Mouse (Mus musculus): ENCODE data around the gene Olfr67. TPM values are rescaled to one million over a fixed set of nuclear protein-coding genes. Genes with fewer than 3 reads are reported as not detected.
"Not testable (repeated sequence)": the region's sequence is repeated elsewhere in the genome, so short reads cannot be mapped to it uniquely, and the experiment has no call there.

Gene Olfr67
- polyA plus RNA-seq, 1 experiment from 2014 or later, result not detected

DNA sequence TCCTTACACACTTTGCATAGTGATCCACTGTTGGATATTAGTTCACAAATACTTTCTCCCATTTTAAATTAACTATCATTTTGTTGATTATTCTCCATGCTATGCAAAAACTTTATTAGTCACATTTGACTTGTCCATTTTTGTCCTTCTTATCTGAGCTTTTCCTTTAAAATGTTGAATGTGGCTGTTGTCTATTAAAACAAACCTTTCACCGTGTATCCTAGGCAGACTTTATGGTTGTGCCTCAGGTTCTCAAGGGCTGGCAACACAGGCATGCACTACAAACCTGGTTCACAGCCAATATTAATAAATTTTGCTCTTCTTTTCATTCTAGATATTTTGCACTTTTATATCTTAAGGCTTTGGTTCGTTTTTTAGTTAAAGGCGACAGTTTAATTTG, 19.1 kb upstream of the Olfr67 start:
- 86% methylated on average over 3 of the region's 3 CpGs for WGBS
- H3K36me3 ChIP-seq, result no peaks in the 10 kb centered on the region

DNA sequence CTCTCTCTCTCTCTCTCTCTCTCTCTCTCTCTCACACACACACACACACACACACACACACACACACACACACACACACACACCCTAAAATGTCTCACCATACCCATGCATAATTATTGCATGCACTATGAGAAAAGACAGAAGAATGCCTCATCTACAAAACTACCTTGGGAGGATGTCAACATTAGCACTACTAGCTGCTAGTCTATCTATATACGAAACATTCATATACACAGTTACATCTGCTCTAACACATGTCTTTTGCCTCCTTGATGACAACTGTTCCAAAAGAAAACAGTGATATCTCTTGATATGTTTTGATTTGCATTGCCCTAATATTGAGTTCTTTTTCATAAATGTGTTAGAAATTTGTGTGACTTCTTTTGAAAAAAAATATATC, 18.7 kb upstream of the Olfr67 start:
- no peak overlapping the region for H3K4me2 ChIP-seq
- no peaks in the 10 kb centered on the region for H3K27me3 ChIP-seq
- H3K36me3 ChIP-seq, result no peaks in the 10 kb centered on the region
- WGBS, result 81% methylated on average over 1 of the region's 1 CpGs
- no peak overlapping the region for H3K4me3 ChIP-seq (replicated peaks)
- H3K4me1 ChIP-seq, result no peaks in the 10 kb centered on the region
- H3K9ac ChIP-seq, result no peak overlapping the region
- H3K9me3 ChIP-seq (replicated peaks), result no peaks in the 10 kb centered on the region
- no peak overlapping the region for H3K27ac ChIP-seq
- no peak for ATAC-seq (replicated peaks; ENCODE audit: low FRiP score)

More for the DNA sequence above, 19.1 kb upstream of the Olfr67 start:
- no peak overlapping the region for H3K9ac ChIP-seq
- H3K27me3 ChIP-seq, result no peaks in the 10 kb centered on the region
- no peak overlapping the region for H3K4me3 ChIP-seq (replicated peaks)
- no peak overlapping the region for H3K27ac ChIP-seq
- no peak for ATAC-seq (replicated peaks; ENCODE audit: low FRiP score)
- H3K4me1 ChIP-seq, result no peaks in the 10 kb centered on the region
- no peak overlapping the region for H3K4me2 ChIP-seq
- H3K9me3 ChIP-seq (replicated peaks), result no peaks in the 10 kb centered on the region

DNA sequence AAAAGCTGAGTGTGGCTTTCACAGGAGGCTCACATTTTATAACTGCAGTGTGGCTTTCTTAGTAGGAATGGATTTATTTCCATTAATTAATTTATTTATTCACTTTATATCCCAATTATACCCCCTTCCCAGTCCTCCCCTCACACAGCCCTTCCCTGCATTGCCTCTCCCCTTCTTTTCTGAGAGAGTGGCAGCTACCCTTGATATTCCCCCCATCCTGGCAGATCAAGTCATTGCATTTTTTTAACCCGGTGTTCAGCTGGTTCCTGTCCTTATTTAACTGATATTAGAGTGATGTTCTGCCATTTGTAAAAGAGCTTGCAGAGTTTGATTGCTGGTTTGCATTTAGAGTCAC, 18.2 kb upstream of the Olfr67 start:
- no peak overlapping the region for H3K27ac ChIP-seq
- no peaks in the 10 kb centered on the region for H3K4me1 ChIP-seq
- H3K9ac ChIP-seq, result no peak overlapping the region
- H3K4me2 ChIP-seq, result no peak overlapping the region
- no peaks in the 10 kb centered on the region for H3K27me3 ChIP-seq
- no peak for ATAC-seq (replicated peaks; ENCODE audit: low FRiP score)
- no peaks in the 10 kb centered on the region for H3K9me3 ChIP-seq (replicated peaks)
- H3K36me3 ChIP-seq, result no peaks in the 10 kb centered on the region
- H3K4me3 ChIP-seq (replicated peaks), result no peak overlapping the region
- 65% methylated on average over 1 of the region's 1 CpGs for WGBS

DNA sequence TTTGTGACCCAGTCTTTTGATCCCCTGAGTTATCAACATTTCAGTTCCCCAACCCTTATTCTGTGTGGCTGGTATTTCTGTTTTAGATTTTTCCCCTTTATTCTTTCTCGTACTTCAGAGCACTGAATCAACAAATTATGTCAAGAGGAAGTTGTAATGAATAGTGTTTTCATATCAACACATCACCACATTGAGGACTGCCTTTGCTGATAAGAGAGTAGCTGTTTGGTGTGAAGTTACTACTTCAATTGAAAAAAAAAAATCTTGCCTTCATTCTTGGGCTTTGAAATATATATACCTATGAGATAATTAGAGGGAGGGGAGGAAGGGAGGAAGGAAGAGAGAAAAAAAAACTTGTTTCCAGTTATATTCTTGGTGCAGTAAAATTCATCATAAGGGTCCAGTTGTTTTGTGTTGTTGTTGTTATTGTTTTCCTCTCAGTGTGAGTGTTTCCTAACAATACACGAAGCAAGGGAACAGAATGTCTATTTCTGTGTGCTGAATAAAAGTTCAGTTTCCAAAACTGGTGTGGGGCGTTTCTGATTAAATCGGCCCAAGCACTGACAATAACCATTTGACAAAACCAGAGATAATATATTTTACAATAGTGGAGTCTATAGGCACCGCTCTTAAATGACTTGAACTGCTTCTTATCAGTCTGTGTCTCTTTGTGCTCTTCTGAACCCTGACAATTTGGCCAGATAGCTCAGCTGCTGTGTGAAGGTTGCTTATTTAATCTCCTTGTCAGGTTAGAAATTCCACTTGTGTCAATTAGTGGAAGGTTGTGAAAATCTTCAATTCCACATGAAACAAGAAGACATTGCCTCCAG, 17.6 kb upstream of the Olfr67 start:
- Histone ChIP-seq H3K4me3 (replicated peaks) (no peak overlapping the region), H3K9ac (no peak overlapping the region), H3K9me3 (replicated peaks) (no peaks in the 10 kb centered on the region), H3K4me1 (no peaks in the 10 kb centered on the region), H3K27ac (no peak overlapping the region), H3K36me3 (no peaks in the 10 kb centered on the region), H3K4me2 (no peak overlapping the region), H3K27me3 (no peaks in the 10 kb centered on the region)
- 68% methylated on average over 5 of the region's 5 CpGs for WGBS
- no peak for ATAC-seq (replicated peaks; ENCODE audit: low FRiP score)

DNA sequence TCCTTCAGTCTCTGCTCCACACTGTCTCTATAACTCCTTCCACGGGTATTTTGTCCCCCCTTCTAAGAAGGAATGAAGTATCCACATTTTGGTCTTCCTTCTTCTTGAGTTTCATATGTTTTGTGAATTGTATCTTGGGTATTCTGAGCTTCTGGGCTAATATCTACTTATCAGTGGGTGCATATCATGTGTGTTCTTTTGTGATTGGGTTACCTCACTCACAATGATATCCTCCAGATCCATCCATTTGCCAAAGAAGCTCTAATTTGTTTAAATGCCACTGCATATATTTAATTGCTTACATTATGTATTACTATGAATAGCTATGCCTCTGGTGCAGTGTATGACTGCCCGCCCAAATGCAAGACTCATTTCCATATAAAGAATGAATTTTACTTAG, 16.5 kb upstream of the Olfr67 start:
- not testable (repeated sequence) for H3K36me3 ChIP-seq; H3K4me1 ChIP-seq; H3K27ac ChIP-seq; H3K4me2 ChIP-seq; H3K9ac ChIP-seq; H3K4me3 ChIP-seq (replicated peaks); H3K9me3 ChIP-seq (replicated peaks); ATAC-seq (replicated peaks; ENCODE audit: low FRiP score); H3K27me3 ChIP-seq
- 71% methylated on average over 2 of the region's 2 CpGs for WGBS

DNA sequence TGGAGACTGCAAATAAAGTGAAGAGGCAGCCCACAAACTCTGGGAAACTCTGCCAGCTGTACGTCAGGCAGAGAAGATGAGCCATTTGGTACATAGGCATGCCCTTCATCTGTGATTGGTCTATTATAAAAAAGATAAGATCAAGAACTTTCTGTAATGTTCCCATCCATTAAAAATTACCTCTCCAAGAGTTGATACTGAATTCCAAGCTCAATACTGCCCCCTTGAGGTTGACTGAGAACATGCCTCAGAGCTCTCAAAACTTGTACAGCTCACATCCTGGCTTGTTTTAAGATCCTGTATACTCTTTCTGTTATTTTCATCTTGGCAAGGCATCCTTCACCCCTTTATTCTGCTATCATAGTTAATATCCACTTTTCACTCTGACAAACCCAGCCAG, 15.2 kb upstream of the Olfr67 start:
- WGBS, result 67% methylated on average over 1 of the region's 1 CpGs
- H3K27ac ChIP-seq, result no peak overlapping the region
- H3K4me2 ChIP-seq, result no peak overlapping the region
- no peak overlapping the region for H3K9ac ChIP-seq
- no peak overlapping the region for H3K4me3 ChIP-seq (replicated peaks)
- H3K9me3 ChIP-seq (replicated peaks), result no peaks in the 10 kb centered on the region
- H3K27me3 ChIP-seq, result no peaks in the 10 kb centered on the region
- no peaks in the 10 kb centered on the region for H3K4me1 ChIP-seq
- H3K36me3 ChIP-seq, result no peaks in the 10 kb centered on the region
- no peak for ATAC-seq (replicated peaks; ENCODE audit: low FRiP score)

DNA sequence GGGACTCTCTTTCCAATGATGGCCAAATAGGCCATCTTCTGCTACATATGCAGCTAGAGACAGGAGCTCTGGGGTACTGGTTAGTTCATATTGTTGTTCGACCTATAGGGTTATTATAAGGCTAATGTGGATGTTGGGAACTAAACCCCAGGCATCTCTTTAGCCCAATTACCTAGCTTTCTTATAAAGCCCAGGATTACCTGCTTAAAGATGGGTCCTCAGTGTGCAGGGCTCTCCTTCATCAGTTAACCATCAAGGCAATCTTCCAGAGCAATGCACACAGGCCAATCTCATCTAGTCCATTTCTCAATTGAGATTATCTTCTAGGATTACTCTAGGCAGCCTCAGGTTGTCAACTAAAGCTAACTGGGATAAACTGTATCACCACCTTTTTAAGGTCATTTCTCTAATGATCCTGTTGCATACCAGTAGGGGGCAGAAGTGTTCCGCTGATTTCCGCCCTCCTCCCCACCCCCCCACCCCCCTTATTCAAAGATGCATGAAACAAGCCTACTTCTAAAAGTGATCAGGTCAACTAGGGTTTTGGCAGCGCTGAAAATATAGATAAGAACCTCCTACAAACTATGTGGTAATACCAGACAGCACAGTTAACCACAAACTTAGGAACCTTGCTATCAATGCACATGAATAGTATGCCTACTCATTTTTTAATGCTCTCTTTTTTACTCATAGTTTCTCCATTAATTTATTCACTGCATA, 1.2 kb upstream of the Olfr67 start:
- no peaks in the 10 kb centered on the region for H3K27me3 ChIP-seq
- H3K36me3 ChIP-seq, result no peaks in the 10 kb centered on the region
- H3K9ac ChIP-seq, result no peak overlapping the region
- H3K9me3 ChIP-seq (replicated peaks), result no peaks in the 10 kb centered on the region
- ATAC-seq (replicated peaks; ENCODE audit: low FRiP score), result no peak
- H3K4me1 ChIP-seq, result no peaks in the 10 kb centered on the region
- H3K4me3 ChIP-seq (replicated peaks), result no peak overlapping the region
- 28% methylated on average over 4 of the region's 4 CpGs for WGBS
- H3K4me2 ChIP-seq, result no peak overlapping the region
- H3K27ac ChIP-seq, result no peak overlapping the region

DNA sequence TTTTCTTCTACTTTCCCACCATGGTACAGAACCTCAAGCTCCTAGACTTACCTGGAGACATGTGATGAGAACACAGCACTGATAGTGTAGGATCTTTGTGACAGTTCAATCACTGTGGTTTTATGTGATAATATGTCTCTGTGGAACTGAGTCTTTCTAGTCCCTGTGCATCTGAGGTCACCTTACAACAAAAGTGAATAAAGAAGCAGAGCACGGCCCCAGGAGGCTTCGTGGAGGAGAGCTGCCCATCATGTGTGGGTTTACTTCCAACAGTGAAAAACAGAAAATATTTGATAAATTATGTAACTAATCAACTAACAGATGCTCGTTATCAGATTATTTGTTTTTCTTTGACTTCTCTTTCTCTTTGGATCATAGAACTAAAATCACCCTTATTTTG, 12.0 kb downstream of the Olfr67 start, which contains the start of gene Olfr68:
Gene Olfr68, minus strand, starts transcription at position 101 of the 400 bp plus-strand sequence.
- Histone ChIP-seq H3K36me3 (no peaks in the 10 kb centered on the region), H3K9me3 (replicated peaks) (no peaks in the 10 kb centered on the region), H3K9ac (no peak within 1 kb of the TSS), H3K4me2 (no peak within 1 kb of the TSS), H3K27ac (no peak within 1 kb of the TSS), H3K27me3 (no peaks in the 10 kb centered on the region), H3K4me1 (no peaks in the 10 kb centered on the region), H3K4me3 (replicated peaks) (no peak within 1 kb of the TSS)
- WGBS, result 80% methylated on average over 3 of the region's 3 CpGs
- ATAC-seq (replicated peaks; ENCODE audit: low FRiP score), result no peak

DNA sequence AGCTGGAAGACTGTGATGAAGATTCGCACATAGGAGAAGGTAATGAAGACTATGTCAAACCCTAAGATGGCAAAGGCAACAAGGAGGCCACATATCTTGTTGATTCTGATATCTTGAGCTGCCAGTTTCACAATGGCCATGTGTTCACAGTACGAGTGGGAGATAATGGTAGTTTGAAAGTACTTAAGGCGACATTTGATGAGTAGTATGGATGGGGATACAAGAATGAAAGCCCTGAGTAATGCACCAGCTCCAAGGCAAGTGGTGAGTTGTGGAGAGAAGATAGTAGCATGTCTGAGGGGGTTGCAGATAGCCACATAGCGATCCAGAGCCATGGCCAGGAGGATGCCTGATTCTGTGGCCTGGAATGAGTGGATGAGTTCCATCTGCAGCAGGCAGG, 14.0 kb downstream of the Olfr67 start:
- not testable (repeated sequence) for H3K27ac ChIP-seq; ATAC-seq (replicated peaks; ENCODE audit: low FRiP score); H3K4me3 ChIP-seq (replicated peaks); H3K36me3 ChIP-seq; H3K4me1 ChIP-seq; H3K27me3 ChIP-seq; H3K9ac ChIP-seq; H3K4me2 ChIP-seq; H3K9me3 ChIP-seq (replicated peaks)
- WGBS, result 84% methylated on average over 4 of the region's 4 CpGs

DNA sequence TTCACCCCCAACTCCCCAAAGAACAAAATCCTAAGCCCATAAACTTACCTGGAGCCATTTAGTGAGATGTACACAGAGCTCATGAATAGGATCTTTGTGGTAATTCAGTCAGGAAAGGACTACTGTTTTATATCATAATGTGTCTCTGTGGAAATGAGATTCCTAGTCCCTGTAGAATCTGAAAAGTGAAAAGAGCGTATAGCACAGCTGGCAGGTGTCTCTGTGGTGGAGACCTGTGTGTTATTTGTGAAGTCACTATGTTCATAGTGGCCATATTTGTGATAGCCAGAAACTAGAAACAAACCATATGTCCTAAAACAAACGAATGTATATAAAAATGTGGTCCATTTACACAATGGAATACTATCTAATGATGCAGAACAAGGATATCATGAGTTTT, 20.1 kb downstream of the Olfr67 start, which contains the start of gene Olfr69:
Gene Olfr69, minus strand, starts transcription at position 101 of the 400 bp plus-strand sequence.
- Histone ChIP-seq H3K4me1 (no peaks in the 10 kb centered on the region), H3K4me2 (no peak within 1 kb of the TSS), H3K9me3 (replicated peaks) (no peaks in the 10 kb centered on the region), H3K27ac (no peak within 1 kb of the TSS), H3K36me3 (no peaks in the 10 kb centered on the region), H3K9ac (no peak within 1 kb of the TSS), H3K27me3 (no peaks in the 10 kb centered on the region), H3K4me3 (replicated peaks) (no peak within 1 kb of the TSS)
- WGBS, result 83% methylated on average over 2 of the region's 2 CpGs
- ATAC-seq (replicated peaks; ENCODE audit: low FRiP score), result no peak

DNA sequence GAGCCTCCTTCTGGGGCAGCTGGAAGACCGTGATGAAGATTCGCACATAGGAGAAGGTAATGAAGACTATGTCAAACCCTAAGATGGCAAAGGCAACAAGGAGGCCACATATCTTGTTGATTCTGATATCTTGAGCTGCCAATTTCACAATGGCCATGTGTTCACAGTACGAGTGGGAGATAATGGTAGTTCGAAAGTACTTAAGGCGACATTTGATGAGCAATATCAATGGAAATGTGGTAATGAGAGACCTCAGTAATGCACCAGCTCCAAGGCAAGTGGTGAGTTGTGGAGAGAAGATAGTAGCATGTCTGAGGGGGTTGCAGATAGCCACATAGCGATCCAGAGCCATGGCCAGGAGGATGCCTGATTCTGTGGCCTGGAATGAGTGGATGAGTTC, 23.9 kb downstream of the Olfr67 start:
- WGBS, result 87% methylated on average over 5 of the region's 6 CpGs
- not testable (repeated sequence) for H3K27me3 ChIP-seq; H3K4me3 ChIP-seq (replicated peaks); ATAC-seq (replicated peaks; ENCODE audit: low FRiP score); H3K9me3 ChIP-seq (replicated peaks); H3K4me1 ChIP-seq; H3K36me3 ChIP-seq; H3K9ac ChIP-seq; H3K27ac ChIP-seq; H3K4me2 ChIP-seq

DNA sequence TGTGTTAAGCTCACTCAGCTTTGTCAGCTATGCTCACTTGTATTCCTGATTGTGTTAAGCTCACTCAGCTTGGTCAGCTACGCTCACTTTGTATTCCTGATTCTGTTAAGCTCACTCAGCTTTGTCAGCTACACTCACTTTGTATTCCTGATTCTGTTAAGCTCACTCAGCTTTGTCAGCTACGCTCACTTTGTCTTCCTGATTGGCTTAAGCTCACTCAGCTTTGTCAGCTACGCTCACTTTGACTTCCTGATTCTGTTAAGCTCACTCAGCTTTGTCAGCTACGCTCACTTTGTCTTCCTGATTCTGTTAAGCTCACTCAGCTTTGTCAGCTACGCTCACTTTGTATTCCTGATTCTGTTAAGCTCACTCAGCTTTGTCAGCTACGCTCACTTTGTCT, 29.4 kb downstream of the Olfr67 start:
- H3K4me3 ChIP-seq (replicated peaks); H3K4me2 ChIP-seq; H3K9ac ChIP-seq; H3K36me3 ChIP-seq; ATAC-seq (replicated peaks; ENCODE audit: low FRiP score); H3K9me3 ChIP-seq (replicated peaks); H3K4me1 ChIP-seq; H3K27me3 ChIP-seq; H3K27ac ChIP-seq: not testable (repeated sequence)
- 91% methylated on average over 6 of the region's 6 CpGs for WGBS
